Comparison of ENCODE assay signal across 15 mouse cellular contexts in genomic region chr12:85233376-85234358, GRCm38 (mm10). TPM values are rescaled to one million over a fixed set of nuclear protein-coding genes. Genes with fewer than 3 reads are reported as not detected.
DNase-seq lines count a peak whose midpoint lies in the region; ATAC-seq and TF ChIP-seq lines count a peak whose summit lies in the region.
"Had no signal": no experiment of that assay in that cellular context is flagged by ENCODE, and none has a peak within 500 bp of the region (broad histone marks: within the 10 kb centered on the region; RNA-seq: fewer than 3 reads in every experiment).

No protein-coding gene starts in this region.

- ATAC-seq in midbrain, embryonic 14.5 days (ENCODE audit: low FRiP score, low TSS enrichment), result no peak
- no peak for ATAC-seq in midbrain, postnatal 0 days (ENCODE audit: low FRiP score)
- peak; percentile 85 for ATAC-seq in Patski
- ATAC-seq in neural tube, embryonic 13.5 days (ENCODE audit: low read depth), result peak; percentile 61; the same call in 1 of the 2 replicates
- ATAC-seq: forebrain, postnatal 0 days had no signal

- WGBS in midbrain, embryonic 14.5 days, result 69% methylated on average over 21 of the region's 21 CpGs
- 63% methylated on average over 21 of the region's 21 CpGs for WGBS in midbrain, postnatal 0 days
- 53% methylated on average over 21 of the region's 21 CpGs for WGBS in neural tube, embryonic 13.5 days

- H3K4me2 ChIP-seq in midbrain, embryonic 14.5 days (ENCODE audit: low read length), result no peak overlapping the region
- no peak overlapping the region for H3K4me2 ChIP-seq in midbrain, postnatal 0 days (ENCODE audit: low read depth, low read length, poor library complexity, severe bottlenecking)
- H3K4me2 ChIP-seq in neural tube, embryonic 13.5 days, result peak overlapping the region; percentile 21; the same call in 1 of the 2 replicates
- H3K4me2 ChIP-seq: embryonic facial prominence, embryonic 13.5 days had no signal

- DNase-seq in midbrain, embryonic 14.5 days, result peak; percentile 34
- no peak for DNase-seq in midbrain, postnatal 0 days (ENCODE audit: low spot score)
- peak; percentile 73 for DNase-seq in Patski (ENCODE audit: low read depth, low spot score)
- DNase-seq in thymus, postnatal 0 days (ENCODE audit: low spot score), result no peak
- no peak for DNase-seq in layer of hippocampus, adult 2 months (ENCODE audit: low spot score in 2 of 2)
- DNase-seq: cerebellum, adult 9-10 months; forebrain, postnatal 0 days; heart, postnatal 4 days; layer of hippocampus, postnatal 36 days; liver; thymus, postnatal 4 days had no signal

- POLR2A ChIA-PET in Patski (lab: Charles Lee), result no interaction called here

- no peaks in the 10 kb centered on the region for H3K9me3 ChIP-seq in midbrain, embryonic 14.5 days (ENCODE audit: control insufficient read depth, low read length)
- no peaks in the 10 kb centered on the region for H3K9me3 ChIP-seq in midbrain, postnatal 0 days (ENCODE audit: low read length)
- no peaks in the 10 kb centered on the region for H3K9me3 ChIP-seq in neural tube, embryonic 13.5 days
- H3K9me3 ChIP-seq: embryonic facial prominence, embryonic 13.5 days; G1E had no signal

- H3K4me3 ChIP-seq in midbrain, embryonic 14.5 days (replicated peaks; ENCODE audit: low read depth, low read length), result no peak overlapping the region
- no peak overlapping the region for H3K4me3 ChIP-seq in midbrain, postnatal 0 days (ENCODE audit: low read depth, low read length)
- H3K4me3 ChIP-seq in embryonic fibroblast, embryonic 13.5 days (ENCODE audit: insufficient read depth, low read length), result no peak overlapping the region
- H3K4me3 ChIP-seq in neural tube, embryonic 13.5 days, result no peak overlapping the region
- no peak overlapping the region for H3K4me3 ChIP-seq in layer of hippocampus, adult 2 months
- H3K4me3 ChIP-seq: embryonic facial prominence, embryonic 13.5 days had no signal

- H3K36me3 ChIP-seq in midbrain, embryonic 14.5 days (ENCODE audit: control insufficient read depth, insufficient read depth, low read length), result 0 out of 2 replicates have a peak, but pooled peaks cover 4% of the 10 kb centered on the region
- peaks cover 8% of the 10 kb centered on the region for H3K36me3 ChIP-seq in midbrain, postnatal 0 days (ENCODE audit: insufficient read depth, low read length)
- H3K36me3 ChIP-seq in neural tube, embryonic 13.5 days, result no peaks in the 10 kb centered on the region
- H3K36me3 ChIP-seq: embryonic facial prominence, embryonic 13.5 days had no signal

- in situ Hi-C loops in Patski (cut with MboI; ENCODE audit: low pct_unique_long_range_greater_than_20kb), result loop anchor here (5.0 kb wide), 1 partner anchor 54 kb away; the partner anchor contains the start of genes Acyp1 and Zc2hc1c

- no peaks in the 10 kb centered on the region for H3K27me3 ChIP-seq in midbrain, embryonic 14.5 days (ENCODE audit: control insufficient read depth, insufficient read depth, low read length)
- no peaks in the 10 kb centered on the region for H3K27me3 ChIP-seq in midbrain, postnatal 0 days (ENCODE audit: insufficient read depth, low read length)
- H3K27me3 ChIP-seq in Patski, result no peaks in the 10 kb centered on the region
- H3K27me3 ChIP-seq in neural tube, embryonic 13.5 days, result no peaks in the 10 kb centered on the region
- H3K27me3 ChIP-seq: embryonic facial prominence, embryonic 13.5 days had no signal

- peak overlapping the region; percentile 66 for H3K27ac ChIP-seq in midbrain, embryonic 14.5 days (replicated peaks; ENCODE audit: low read depth, low read length)
- H3K27ac ChIP-seq in midbrain, postnatal 0 days (ENCODE audit: low read depth, low read length), result no peak overlapping the region
- H3K27ac ChIP-seq in embryonic fibroblast, embryonic 13.5 days (ENCODE audit: insufficient read depth, low read length), result peak overlapping the region; percentile 19; the same call in 1 of the 2 replicates
- peak overlapping the region; percentile 81 for H3K27ac ChIP-seq in neural tube, embryonic 13.5 days (replicated peaks)
- no peak overlapping the region for H3K27ac ChIP-seq in layer of hippocampus, adult 2 months
- H3K27ac ChIP-seq: embryonic facial prominence, embryonic 13.5 days had no signal

- H3K4me1 ChIP-seq in midbrain, embryonic 14.5 days (ENCODE audit: control insufficient read depth, insufficient read depth, low read length), result no peaks in the 10 kb centered on the region
- H3K4me1 ChIP-seq in midbrain, postnatal 0 days (ENCODE audit: insufficient read depth, low read length), result no peaks in the 10 kb centered on the region
- peaks cover 6% of the 10 kb centered on the region for H3K4me1 ChIP-seq in embryonic fibroblast, embryonic 13.5 days (ENCODE audit: control insufficient read depth, insufficient read depth, low read length)
- peaks cover 22% of the 10 kb centered on the region for H3K4me1 ChIP-seq in neural tube, embryonic 13.5 days (replicated peaks)

- TF ChIP-seq POLR2A in embryonic fibroblast, embryonic 13.5 days (IDR thresholded peaks at IDR 0.05; ENCODE audit: low read depth, low read length), result no peak

- CTCF ChIA-PET in Patski (lab: Charles Lee), result no interaction called here

- H3K9ac ChIP-seq in midbrain, embryonic 14.5 days (replicated peaks; ENCODE audit: low read length), result no peak overlapping the region
- H3K9ac ChIP-seq in midbrain, postnatal 0 days (replicated peaks; ENCODE audit: low read length, poor library complexity, severe bottlenecking), result no peak overlapping the region
- peak overlapping the region; percentile 18; the same call in 1 of the 2 replicates for H3K9ac ChIP-seq in neural tube, embryonic 13.5 days
- H3K9ac ChIP-seq: embryonic facial prominence, embryonic 13.5 days; forebrain, postnatal 0 days had no signal

- no peak for TF ChIP-seq CTCF in midbrain, postnatal 0 days (IDR thresholded peaks at IDR 0.05)
- no peak for TF ChIP-seq CTCF in Patski (IDR thresholded peaks at IDR 0.05)
- no peak for TF ChIP-seq CTCF in embryonic fibroblast, embryonic 13.5 days (IDR thresholded peaks at IDR 0.05; ENCODE audit: borderline replicate concordance, insufficient read depth, low read length)
- no peak for TF ChIP-seq CTCF in layer of hippocampus, adult 2 months (conservative IDR thresholded peaks at IDR 0.05)

RNA-seq across cellular contexts. Expression of gene Eif2b2, which starts 14.4 kb away (rescaled TPM):
- 77.1 and 78.7 TPM in 2 replicates for polyA plus RNA-seq in midbrain, embryonic 14.5 days (2014; fragmentation: Nextera tagmentation; extraction: Ambion mirVana)
- total RNA-seq in midbrain, postnatal 0 days (2014; rRNA removed), result 43.1 and 65.3 TPM in 2 replicates
- polyA plus RNA-seq in midbrain, postnatal 0 days (2015; fragmentation: Nextera tagmentation; extraction: Ambion mirVana), result 79.5 and 82.5 TPM in 2 replicates
- 68.8 TPM for polyA plus RNA-seq in Patski (2021)
- 51.1 and 54.8 TPM in 2 replicates for polyA plus RNA-seq in embryonic fibroblast, embryonic 13.5 days (2011; ENCODE audit: insufficient read length, low read depth, missing spikeins)
- 85.5 and 85.6 TPM in 2 replicates for polyA plus RNA-seq in neural tube, embryonic 13.5 days (2015; fragmentation: Nextera tagmentation; extraction: Ambion mirVana)
- 106 and 110 TPM in 2 replicates for polyA plus RNA-seq in thymus, postnatal 0 days (2015; fragmentation: Nextera tagmentation; extraction: Ambion mirVana)
- 10 to 100 TPM; 63.5 to 65.3 TPM for total RNA-seq in layer of hippocampus, adult 2 months (2021)

RNA-seq across cellular contexts. Expression of gene Mlh3, which starts 36.7 kb away (rescaled TPM):
- 9.4 and 10.2 TPM in 2 replicates for polyA plus RNA-seq in midbrain, embryonic 14.5 days (2014; fragmentation: Nextera tagmentation; extraction: Ambion mirVana)
- 7.2 and 9.9 TPM in 2 replicates for total RNA-seq in midbrain, postnatal 0 days (2014; rRNA removed)
- 4.7 and 5.0 TPM in 2 replicates for polyA plus RNA-seq in midbrain, postnatal 0 days (2015; fragmentation: Nextera tagmentation; extraction: Ambion mirVana)
- 9.3 TPM for polyA plus RNA-seq in Patski (2021)
- 13.4 and 14.4 TPM in 2 replicates for polyA plus RNA-seq in embryonic fibroblast, embryonic 13.5 days (2011; ENCODE audit: insufficient read length, low read depth, missing spikeins)
- polyA plus RNA-seq in neural tube, embryonic 13.5 days (2015; fragmentation: Nextera tagmentation; extraction: Ambion mirVana), result 8.7 and 9.6 TPM in 2 replicates
- 6.8 and 7.1 TPM in 2 replicates for polyA plus RNA-seq in thymus, postnatal 0 days (2015; fragmentation: Nextera tagmentation; extraction: Ambion mirVana)
- 10 to 100 TPM; 19.3 to 19.9 TPM for total RNA-seq in layer of hippocampus, adult 2 months (2021)

RNA-seq across cellular contexts. Expression of gene Acyp1, which starts 54.6 kb away (rescaled TPM):
- 56.5 and 63.7 TPM in 2 replicates for polyA plus RNA-seq in midbrain, embryonic 14.5 days (2014; fragmentation: Nextera tagmentation; extraction: Ambion mirVana)
- 23.2 and 25.4 TPM in 2 replicates for total RNA-seq in midbrain, postnatal 0 days (2014; rRNA removed)
- polyA plus RNA-seq in midbrain, postnatal 0 days (2015; fragmentation: Nextera tagmentation; extraction: Ambion mirVana), result 40.3 and 41.8 TPM in 2 replicates
- 19.9 TPM for polyA plus RNA-seq in Patski (2021)
- polyA plus RNA-seq in embryonic fibroblast, embryonic 13.5 days (2011; ENCODE audit: insufficient read length, low read depth, missing spikeins), result 16.4 and 17.7 TPM in 2 replicates
- polyA plus RNA-seq in neural tube, embryonic 13.5 days (2015; fragmentation: Nextera tagmentation; extraction: Ambion mirVana), result 66.1 and 74.5 TPM in 2 replicates
- 122 and 136 TPM in 2 replicates for polyA plus RNA-seq in thymus, postnatal 0 days (2015; fragmentation: Nextera tagmentation; extraction: Ambion mirVana)
- 10 to 100 TPM; 26.9 to 31.7 TPM for total RNA-seq in layer of hippocampus, adult 2 months (2021)

RNA-seq across cellular contexts. Expression of gene Zc2hc1c, which starts 54.7 kb away (rescaled TPM):
- 1.1 and 1.6 TPM in 2 replicates for polyA plus RNA-seq in midbrain, embryonic 14.5 days (2014; fragmentation: Nextera tagmentation; extraction: Ambion mirVana)
- 1.5 and 1.7 TPM in 2 replicates for total RNA-seq in midbrain, postnatal 0 days (2014; rRNA removed)
- polyA plus RNA-seq in midbrain, postnatal 0 days (2015; fragmentation: Nextera tagmentation; extraction: Ambion mirVana), result 1.7 and 1.8 TPM in 2 replicates
- 3.9 TPM for polyA plus RNA-seq in Patski (2021)
- 0.32 and 0.53 TPM in 2 replicates for polyA plus RNA-seq in embryonic fibroblast, embryonic 13.5 days (2011; ENCODE audit: insufficient read length, low read depth, missing spikeins)
- 1.1 and 1.2 TPM in 2 replicates for polyA plus RNA-seq in neural tube, embryonic 13.5 days (2015; fragmentation: Nextera tagmentation; extraction: Ambion mirVana)
- 0.23 and 0.29 TPM in 2 replicates for polyA plus RNA-seq in thymus, postnatal 0 days (2015; fragmentation: Nextera tagmentation; extraction: Ambion mirVana)
- total RNA-seq in layer of hippocampus, adult 2 months (2021), result 1 to 10 TPM; 1.2 to 1.3 TPM

RNA-seq across cellular contexts. Expression of gene Pgf, which starts 56.1 kb away (rescaled TPM):
- 6.0 and 7.1 TPM in 2 replicates for polyA plus RNA-seq in midbrain, embryonic 14.5 days (2014; fragmentation: Nextera tagmentation; extraction: Ambion mirVana)
- total RNA-seq in midbrain, postnatal 0 days (2014; rRNA removed), result 3.4 and 6.0 TPM in 2 replicates
- 9.1 and 9.4 TPM in 2 replicates for polyA plus RNA-seq in midbrain, postnatal 0 days (2015; fragmentation: Nextera tagmentation; extraction: Ambion mirVana)
- 0.41 TPM for polyA plus RNA-seq in Patski (2021)
- 3.7 and 6.6 TPM in 2 replicates for polyA plus RNA-seq in embryonic fibroblast, embryonic 13.5 days (2011; ENCODE audit: insufficient read length, low read depth, missing spikeins)
- polyA plus RNA-seq in neural tube, embryonic 13.5 days (2015; fragmentation: Nextera tagmentation; extraction: Ambion mirVana), result 11.6 and 12.6 TPM in 2 replicates
- polyA plus RNA-seq in thymus, postnatal 0 days (2015; fragmentation: Nextera tagmentation; extraction: Ambion mirVana), result 2.0 and 2.7 TPM in 2 replicates
- 1 to 10 TPM; 4.7 to 5.2 TPM for total RNA-seq in layer of hippocampus, adult 2 months (2021)
- polyA plus RNA-seq: G1E had no signal

Comparison
In these comparisons a context has a peak if more than half of its experiments do, and no peak if none do; other contexts are left out.
1. DNase-seq: peak in midbrain, embryonic 14.5 days (single experiment) and Patski (single experiment); none in midbrain, postnatal 0 days (single experiment), thymus, postnatal 0 days (single experiment) and layer of hippocampus, adult 2 months (0 of 2).
2. H3K27ac ChIP-seq: peak in midbrain, embryonic 14.5 days (single experiment), embryonic fibroblast, embryonic 13.5 days (single experiment) and neural tube, embryonic 13.5 days (single experiment); none in midbrain, postnatal 0 days (single experiment) and layer of hippocampus, adult 2 months (single experiment).
3. ATAC-seq: peak in Patski (single experiment) and neural tube, embryonic 13.5 days (single experiment); none in midbrain, embryonic 14.5 days (single experiment) and midbrain, postnatal 0 days (single experiment).